Mouse (Mus musculus) skeletal muscle tissue, adult 2 months (tissue): ENCODE measurements at regions not wholly inside any gene's neighbourhood (a gene's known extent, or its start where the extent isn't known, plus 50 kb on each side); places are given as distances from the start of the nearest gene placed in this dataset.

ENCODE experiments used
- DNase-seq: peaks from one replicate; pipeline ENCODE4 v3.0.0-alpha.2; 2012; ENCODE audit warnings: low read depth, low spot score

DNA sequence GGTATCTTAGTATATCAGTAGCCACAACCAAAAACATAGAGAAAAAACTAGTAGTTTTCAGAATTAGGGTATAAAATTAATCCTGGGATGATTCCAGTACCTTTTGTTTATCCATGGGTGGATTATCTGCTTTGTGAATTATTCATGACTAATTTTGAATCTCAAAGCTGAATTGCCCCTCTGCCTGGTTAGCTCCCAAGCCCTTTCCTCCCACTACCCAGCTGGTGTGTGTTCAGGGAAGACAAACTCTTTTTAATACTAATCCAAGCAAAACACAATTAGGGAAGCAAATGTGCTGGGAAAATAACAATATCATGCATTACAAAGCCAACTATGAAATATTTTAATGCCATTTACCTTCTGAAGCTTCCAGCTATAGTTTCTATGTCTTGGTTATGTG is 347.4 kb downstream of the Gm43517 start:
- DNase-seq, result no peak

DNA sequence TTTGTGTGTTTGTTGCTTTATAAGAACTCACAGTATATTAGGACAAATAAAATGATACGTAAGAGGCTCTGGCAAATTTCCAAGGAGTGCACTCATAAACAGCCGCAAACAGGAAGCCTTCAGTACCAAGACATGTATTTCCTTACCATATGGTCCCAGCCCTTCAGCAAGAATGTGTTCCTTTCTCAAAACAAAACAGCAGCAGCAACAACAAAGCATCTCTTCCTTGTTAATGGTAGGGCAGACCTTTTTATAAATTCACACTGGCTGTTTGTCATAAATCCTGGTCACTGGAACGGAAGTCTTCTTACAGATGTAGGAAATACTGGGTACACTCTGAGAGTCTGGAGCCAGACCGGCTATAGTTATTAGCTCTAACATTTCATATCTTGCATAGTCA is 352.1 kb downstream of the Gm43517 start:
- no peak for DNase-seq

DNA sequence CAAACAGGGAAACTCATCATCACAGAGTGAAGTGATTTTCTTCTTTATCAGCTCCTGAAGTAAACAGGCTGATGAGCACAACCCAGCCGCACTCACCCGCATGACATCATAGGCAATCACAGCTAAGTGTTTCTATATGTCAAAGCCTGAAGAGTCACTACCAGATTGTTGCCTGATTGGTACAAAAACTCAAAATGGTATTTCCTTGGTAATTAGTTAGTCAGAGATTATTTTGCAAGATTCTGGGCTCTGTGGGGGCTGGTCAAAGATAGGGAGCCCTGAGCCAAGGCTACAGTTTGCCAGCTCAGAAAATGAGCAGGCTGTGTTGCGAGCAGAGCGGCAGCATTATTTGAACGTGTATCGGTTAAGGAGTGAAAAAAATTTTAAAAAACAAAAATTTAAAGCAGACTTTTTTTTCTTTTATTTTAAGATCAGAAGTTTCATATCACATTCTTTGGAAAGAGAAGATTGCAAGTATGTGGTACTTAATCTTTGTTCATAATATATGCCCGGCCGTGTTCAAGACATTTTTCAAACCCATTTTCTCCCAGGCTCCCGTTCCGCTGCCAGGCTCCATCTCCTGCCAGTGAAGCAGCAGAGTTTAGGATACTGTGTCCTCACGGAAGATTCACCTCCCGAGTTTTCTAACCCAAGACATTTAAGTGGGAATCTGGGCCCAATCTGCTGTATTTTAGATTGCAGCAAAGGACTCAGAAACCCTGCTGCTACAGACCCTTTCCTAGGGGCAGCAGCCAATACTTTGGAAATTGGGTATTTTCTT is 355.2 kb downstream of the Gm43517 start:
- no peak for DNase-seq

DNA sequence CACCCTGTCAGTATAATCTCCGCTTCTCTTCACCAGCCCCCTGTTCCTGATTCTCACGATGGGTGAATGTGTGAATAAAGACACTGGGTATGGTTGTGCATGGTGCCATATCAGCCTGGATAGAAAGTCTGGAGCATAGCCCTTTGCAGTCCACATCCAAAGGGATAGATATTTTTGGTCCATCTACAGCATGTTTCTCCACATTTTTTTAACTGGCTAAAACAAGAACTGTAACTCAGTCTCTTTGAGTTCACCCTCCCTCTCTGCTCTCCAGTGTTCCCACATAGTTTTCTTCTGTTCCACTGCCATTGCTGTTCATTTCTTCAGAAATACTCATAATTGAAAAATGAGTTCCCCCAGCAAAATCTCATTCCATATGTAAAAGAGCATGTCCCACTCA is 358.4 kb downstream of the Gm43517 start:
- DNase-seq, result no peak

DNA sequence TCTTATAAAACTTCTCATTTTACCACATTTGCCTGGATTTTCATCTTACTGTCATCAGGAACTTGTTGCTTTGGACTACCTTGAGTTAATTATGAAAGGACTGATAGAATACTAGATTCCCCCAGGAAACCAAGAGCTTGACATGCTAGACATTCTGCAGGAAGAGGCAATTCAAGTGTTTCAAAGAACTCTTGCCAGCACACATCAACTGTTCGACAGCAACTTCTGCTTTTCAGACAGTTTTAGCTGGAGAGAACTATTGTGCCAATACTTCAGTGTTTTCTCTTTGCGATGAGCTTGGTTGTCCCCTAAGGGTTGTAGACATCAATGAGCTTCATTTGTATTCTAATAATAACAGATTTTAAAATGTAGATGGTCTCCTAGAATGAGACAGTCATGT is 362.1 kb downstream of the Gm43517 start:
- DNase-seq, result no peak

DNA sequence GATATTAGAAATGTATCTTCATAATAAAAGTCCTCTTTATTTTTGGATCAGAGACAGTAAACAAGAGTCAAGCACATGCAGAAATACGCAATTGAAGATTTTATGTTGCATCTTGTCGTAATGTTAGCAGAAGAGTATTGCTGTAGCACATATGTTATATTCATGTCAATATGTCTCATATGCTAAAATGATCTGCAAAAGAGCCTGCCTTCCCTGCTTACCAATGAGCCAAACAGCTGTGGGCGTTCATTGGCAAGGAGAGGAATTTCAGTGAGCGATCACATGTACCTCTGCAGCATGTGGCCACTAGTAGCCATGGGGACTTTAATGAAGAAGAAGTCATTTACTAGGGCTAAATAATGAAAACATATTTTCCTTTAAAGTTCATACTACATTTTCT is 373.4 kb downstream of the Gm43517 start:
- no peak for DNase-seq

DNA sequence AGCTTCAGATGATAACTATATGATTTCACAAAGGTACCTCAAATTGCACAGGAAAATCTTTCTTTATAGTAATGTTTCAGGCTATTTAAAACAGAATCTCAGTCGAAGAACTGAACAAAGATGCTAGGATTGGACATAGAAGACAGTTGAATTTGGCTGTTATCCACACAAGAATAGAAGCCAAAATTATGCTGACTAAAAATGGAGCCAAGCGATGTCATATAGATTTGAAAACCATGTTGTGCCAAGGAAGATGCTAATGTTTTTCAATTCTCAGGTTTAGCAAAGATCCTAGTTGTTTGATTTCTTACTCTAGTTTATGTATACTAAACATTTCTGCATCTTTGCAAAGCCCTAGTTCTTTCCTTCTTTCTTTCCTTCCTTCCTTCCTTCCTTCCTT is 379.6 kb downstream of the Gm43517 start:
- DNase-seq, result no peak

DNA sequence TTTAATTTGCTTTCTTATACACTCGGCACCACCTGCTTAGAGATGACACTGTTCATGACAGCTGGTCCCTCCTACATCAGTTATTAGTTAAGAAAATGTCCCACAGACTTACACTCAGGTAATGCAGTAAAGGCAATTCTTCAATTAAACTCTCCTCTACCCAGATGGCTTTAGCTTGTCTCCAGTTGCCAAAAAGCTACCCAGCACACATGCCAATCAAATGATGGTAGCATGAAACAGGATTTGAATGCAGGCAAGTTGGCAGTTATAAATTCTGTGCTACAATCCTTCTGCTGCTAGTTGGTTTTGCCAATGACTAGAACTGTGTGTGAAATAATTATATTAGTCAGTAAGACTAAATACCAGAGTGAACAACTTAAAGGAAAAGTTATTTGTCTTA is 423.4 kb downstream of the Gm43517 start:
- no peak for DNase-seq

DNA sequence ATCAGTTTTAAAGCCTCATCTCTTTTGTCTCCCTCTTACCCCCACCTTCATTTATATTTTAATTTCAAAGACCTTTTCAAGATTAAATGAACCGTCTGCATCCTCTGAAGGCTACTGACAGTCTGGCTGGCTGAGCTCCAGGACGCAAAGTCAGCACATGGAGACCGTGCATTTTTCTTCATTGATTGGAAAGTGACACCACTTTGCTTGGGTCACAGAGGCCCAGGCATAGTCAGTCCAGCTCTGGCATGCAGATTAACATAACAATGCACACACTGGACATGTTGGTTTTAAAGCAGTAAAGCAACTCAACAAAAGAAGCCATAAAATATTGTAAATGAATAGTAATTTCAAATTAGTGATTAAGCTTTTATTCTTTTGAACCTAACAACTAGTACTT is 429.7 kb downstream of the Gm43517 start:
- no peak for DNase-seq

DNA sequence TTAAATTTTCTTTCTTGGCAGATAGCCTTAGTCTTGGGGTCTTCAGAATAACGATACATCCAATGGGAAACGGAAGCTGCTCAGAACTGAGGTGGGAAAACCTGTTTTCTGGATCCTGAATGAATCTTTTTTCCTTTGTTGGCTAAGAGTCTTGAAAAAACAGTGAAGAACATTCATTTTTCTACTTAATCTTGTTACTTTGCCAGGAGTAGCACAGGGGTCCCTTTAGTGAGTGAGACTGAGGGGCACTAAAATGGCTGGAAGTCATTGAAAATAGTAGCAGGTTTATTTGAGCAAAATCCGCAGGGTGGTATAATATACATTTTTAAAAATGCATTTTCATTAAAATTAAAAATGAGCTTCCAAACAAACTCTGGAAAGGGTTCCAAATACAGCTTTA is 442.8 kb downstream of the Gm43517 start:
- DNase-seq, result no peak

DNA sequence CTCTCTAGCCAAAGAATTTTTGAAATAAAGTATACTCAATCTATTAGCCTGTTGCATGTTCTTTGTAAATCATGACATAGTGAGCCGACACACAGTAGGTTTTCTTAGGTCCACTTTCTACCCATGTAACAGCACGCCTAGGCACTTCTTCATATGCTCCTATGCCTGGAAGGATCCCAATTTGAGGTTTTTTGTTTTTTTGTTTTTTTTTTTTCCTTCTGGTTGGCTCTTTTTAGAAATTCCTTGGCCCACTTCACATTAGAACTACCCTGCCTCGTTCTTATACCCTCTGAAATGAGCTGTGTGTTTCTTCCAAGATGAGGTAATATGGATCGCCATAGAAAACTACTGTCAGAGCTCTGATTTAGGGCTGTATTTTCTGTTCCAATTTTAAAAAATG is 443.6 kb downstream of the Gm43517 start:
- no peak for DNase-seq

DNA sequence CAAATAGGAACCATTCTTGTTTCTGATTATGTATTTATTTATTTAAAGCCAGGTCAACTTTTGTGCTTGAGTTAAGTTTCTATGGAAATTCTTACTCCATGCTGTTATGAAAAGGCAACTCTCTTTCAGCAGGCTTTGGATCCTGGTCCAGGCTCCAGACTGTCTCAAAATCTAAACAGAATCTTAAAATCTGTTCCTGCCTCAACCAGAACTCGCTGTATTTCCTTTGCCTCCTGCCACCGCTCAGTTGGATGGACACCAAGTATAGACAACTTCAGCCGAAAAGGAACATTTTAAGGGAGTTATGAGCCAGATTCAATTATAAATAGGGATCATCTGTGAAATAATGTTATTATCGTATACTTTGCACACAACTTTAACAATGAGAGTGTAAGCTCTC is 445.7 kb downstream of the Gm43517 start:
- DNase-seq, result no peak

DNA sequence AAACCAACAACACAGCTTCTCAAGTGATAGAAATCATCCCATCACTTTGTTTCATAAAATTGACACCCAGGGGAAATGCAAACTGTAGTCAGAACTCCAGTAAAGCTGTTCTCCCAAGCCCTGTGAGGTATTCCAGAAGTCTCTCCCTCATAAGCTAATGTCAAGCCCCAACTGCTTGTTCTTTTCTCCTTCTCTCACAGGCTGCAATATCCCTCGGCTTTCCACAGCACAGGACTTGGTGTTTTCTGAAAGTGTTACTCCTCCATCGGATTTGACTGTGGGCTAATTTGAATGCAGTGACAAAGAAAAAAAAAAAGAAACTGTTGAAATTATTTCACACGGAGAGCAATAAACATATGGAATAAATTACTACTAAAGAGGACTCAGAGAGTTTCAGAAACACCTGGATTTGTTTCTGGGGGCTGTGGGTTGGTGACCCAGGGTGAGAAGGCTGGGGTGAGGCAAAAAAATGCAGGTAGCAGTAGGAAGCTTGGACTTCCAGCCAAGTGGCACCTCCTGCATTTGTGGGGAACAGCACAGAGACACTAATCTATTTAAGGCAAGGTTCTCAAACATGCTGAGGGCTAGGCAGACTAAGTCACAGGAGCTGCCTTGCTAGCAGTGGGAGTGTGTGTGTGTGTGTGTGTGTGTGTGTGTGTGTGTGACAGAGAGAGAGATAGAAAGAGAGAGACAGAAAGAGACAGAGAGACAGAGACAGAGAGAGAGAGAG is 447.3 kb downstream of the Gm43517 start:
- no peak for DNase-seq

DNA sequence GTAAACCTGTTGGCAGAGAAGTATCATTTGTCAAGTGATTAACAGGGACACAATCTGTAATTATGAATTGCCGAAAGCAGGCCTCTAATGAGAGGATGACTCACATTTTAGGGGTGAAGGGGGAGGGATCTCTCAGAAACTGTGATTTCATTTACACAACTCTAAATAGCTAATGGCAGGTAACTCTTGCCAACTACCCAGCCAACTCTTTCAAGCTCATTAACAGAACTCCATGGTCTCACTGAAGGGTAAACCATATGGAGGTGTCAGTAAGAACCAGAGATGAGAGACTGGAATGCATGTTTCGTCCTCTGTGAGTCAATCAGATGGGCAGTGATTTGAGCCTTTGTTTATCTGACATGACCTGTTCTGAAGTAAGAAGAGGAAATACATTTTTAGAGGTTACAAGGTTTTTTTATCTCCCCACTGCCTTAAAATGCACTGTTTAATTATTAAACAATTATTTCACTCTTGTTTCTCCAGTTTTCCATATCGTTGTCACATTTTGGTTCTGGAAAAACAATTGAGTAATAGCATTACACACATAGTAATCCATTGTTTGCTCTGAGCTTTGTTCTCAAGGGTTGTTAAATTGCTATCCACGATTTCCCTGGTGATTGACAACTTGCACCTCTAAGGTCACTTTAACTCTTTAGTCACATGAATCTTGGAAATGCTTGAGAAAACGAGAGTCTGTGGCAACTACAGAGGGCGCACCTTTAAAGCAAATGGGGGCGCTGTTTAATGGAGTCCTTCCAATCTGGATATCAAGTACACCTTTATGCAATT is 451.5 kb downstream of the Gm43517 start:
- no peak for DNase-seq

DNA sequence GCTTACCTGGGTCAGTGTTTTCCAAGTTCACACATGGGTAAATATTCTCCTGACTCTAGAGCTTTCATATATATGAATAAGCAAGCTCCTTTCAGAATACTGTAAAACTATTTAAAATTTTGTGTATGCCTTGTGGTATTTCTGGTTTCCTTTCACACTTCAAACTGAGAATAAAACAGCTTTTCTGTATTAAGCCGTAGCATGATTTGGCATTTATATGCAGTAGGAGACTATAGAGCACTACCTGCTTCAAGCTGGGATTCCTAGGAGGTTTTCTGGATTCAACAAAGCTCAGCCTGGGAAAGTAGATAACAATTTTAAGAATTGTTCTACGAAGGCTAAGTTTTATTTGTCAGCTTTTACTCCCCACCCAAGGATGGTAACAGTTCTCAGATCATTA is 500.5 kb downstream of the Gm43517 start:
- DNase-seq, result no peak

DNA sequence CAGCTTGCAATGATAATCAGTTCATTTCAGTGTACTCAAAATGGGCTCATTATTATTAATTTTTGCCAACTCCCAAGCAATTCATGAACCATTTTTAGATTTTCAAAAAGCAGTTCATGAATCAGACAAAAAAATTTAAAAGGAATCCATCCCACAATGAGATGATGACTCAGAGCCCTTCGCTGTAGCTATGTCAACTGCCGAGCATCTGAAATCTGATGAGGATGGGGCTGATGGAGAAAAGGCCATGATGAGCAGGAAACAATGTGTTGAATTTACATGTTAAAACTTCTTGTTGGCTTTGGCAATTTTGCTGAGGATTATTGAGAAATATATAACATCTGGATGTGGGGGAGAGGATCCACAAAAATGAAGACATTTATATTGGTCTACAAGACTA is 502.3 kb downstream of the Gm43517 start:
- peak; percentile 2 for DNase-seq

DNA sequence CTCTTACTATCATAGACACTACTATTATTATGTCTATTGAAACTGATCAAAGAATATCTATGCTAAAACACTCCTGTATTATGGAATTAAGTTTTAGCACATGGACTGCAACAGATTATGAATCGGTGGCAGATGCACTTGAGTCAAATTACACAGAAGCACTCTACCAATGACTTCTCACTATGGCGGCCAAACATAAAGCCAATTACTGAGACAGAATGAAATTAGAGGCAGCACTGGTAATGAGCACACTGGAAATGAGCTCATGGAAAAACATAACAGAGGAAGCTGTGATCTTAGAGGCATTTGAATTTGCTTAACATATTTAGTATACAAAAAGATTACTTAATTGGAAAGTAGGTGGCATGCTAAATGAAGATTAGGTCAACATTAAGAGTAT is 512.8 kb downstream of the Gm43517 start:
- DNase-seq, result no peak

DNA sequence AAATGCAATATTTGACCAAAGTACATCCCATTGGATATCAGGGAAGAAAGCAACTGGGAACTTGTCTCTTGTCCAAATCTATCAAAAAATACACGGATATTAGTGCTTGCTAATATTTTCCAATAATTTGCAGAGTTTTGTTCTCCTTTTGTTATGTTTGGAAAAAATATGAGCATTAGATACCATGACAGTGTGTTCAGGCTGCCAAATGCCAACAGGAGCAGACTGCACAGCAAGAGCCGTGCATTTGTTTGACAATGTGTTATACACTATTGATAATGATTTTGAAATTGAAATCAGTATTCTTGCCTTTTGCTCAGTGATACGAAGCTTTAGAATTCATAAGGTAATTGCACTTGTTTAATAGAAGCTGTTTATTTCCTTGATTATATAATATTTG is 530.7 kb downstream of the Gm43517 start:
- no peak for DNase-seq

DNA sequence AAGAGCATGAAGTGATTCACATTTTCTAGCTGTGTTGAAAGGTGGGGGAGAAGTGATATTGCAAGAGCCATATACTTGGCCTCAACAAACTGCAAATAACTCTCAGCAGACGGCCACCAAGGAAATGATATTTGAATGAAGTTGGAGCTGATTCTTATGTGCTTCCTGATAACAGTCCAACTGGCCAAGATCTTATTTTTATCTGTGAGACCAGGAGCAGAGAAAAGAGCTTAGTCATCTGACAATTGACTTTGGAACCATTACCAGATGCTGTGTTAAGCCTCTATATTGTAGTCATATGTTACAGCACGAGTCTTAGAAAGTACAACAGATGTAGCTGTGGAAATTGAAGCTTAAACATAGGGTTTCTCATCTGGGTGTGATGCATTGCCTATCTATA is 536.6 kb downstream of the Gm43517 start:
- no peak for DNase-seq

DNA sequence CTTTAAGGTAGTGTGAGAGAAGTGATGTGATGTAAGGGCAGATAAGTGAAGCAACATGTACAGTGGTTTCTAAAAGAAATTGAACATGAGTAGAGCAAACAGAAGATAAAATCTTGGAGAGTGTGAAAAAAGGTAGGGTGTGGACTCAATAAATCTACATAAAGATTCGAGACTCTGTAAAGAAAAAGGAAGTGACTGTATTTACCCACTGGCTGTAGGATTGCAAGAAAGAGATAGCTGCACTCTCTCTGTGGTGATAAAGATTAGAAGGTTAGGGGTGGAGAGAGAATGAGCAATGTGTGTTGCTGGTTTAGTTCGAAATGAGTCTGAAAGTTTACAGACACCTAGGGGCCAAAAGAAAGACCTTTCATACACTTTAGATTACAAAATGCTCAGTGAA is 555.8 kb downstream of the Gm43517 start:
- no peak for DNase-seq

DNA sequence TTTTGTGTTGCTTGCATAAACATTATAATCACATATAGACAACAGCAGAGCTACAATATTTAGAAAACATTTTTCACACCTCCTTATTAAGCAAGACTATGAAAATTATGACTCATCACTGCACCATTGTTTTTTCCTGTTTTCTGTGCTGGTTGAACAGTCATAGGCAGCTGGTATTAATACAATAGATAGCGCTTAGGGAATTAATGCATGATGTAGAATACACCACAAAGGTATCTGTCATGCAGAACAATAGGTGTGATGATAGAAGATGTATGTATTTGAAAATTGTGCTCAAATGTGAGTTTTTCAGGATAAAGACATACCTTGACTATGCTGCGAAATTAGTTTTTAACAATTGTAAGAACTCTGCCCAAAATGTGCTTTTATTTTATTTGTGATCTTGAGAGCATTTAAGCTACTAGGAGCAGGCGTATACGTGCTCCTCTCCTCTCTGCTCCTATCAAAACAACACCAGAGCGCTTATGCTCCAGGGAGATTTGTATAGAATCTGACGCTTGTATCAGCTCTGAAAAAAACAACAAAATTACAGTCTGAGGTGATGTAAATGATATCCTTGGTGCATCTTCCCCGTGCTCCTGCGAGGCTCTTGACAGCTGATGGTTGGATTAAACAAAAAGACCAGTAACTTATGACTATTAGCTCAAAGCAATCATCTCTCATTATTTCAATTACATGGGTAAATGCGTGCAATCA is 560.1 kb downstream of the Gm43517 start:
- DNase-seq, result no peak

DNA sequence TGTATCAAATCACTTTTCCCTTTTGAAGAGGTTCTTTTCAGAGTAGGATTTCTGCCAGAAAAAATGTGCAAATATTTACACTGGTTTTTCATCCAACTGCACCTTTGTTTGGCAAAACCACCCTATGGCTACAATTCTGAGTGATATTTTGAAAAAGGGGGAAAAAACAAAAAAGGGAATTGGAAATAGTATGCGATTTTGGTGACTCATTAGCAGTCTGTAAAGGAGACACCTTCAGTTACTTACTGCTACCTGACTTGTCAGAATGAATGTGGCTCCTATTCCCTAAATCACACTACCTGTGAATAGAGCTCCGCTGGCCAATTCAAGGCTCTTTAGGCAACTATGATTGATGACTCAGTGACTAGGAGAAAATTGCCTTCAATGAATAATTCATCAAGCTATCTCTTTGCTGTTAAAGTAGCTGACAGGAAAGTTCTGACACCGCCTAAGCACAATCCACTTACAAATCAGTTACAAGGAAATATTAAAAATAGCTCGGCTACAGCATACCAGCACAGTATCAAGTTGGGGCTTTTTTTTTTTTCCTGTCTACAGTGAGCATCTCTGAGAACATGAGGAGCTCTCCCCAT is 560.8 kb downstream of the Gm43517 start:
- no peak for DNase-seq
